Mouse (Mus musculus): Measurements from ENCODE around the gene Msantd2. TPM values are rescaled to one million over a fixed set of nuclear protein-coding genes. Genes with fewer than 3 reads are reported as not detected.

Gene Msantd2
- polyA plus RNA-seq, 1 experiment from 2014 or later, result 20.0 TPM

GRCm38 (mm10) chr9:37495761-37496160, 6.6 kb downstream of the Msantd2 start:
- no peaks in the 10 kb centered on the region for H3K27me3 ChIP-seq (ENCODE audit: insufficient read depth, low read length)
- H3K4me1 ChIP-seq (ENCODE audit: insufficient read depth, low read length), result peaks cover 4% of the 10 kb centered on the region
- no peak overlapping the region for H3K4me2 ChIP-seq (replicated peaks; ENCODE audit: low read depth, low read length)
- H3K9ac ChIP-seq (replicated peaks; ENCODE audit: low read length), result no peak overlapping the region
- peaks cover 5% of the 10 kb centered on the region; the same call in 1 of the 2 replicates for H3K36me3 ChIP-seq (ENCODE audit: insufficient read depth, low read length)
- H3K9me3 ChIP-seq (ENCODE audit: low read length), result no peaks in the 10 kb centered on the region
- H3K27ac ChIP-seq (ENCODE audit: low read length), result no peak overlapping the region
- no peak for ATAC-seq (ENCODE audit: low FRiP score, low TSS enrichment)
- 35% methylated on average over 3 of the region's 3 CpGs for WGBS
- H3K4me3 ChIP-seq (ENCODE audit: low read length), result no peak overlapping the region

- no peaks in the 10 kb centered on the region for H3K4me1 ChIP-seq (ENCODE audit: insufficient read depth, low read length)
- H3K9ac ChIP-seq (replicated peaks; ENCODE audit: low read length), result no peak overlapping the region
- no peaks in the 10 kb centered on the region for H3K9me3 ChIP-seq (ENCODE audit: low read length)
- H3K4me2 ChIP-seq (replicated peaks; ENCODE audit: low read depth, low read length), result no peak overlapping the region
- no peak for ATAC-seq (ENCODE audit: low FRiP score, low TSS enrichment)
- no peaks in the 10 kb centered on the region for H3K27me3 ChIP-seq (ENCODE audit: insufficient read depth, low read length)
- no peak overlapping the region for H3K4me3 ChIP-seq (ENCODE audit: low read length)
- no peak overlapping the region for H3K27ac ChIP-seq (ENCODE audit: low read length)
- peaks cover 5% of the 10 kb centered on the region; the same call in 1 of the 2 replicates for H3K36me3 ChIP-seq (ENCODE audit: insufficient read depth, low read length)
Measured at GRCm38 (mm10) chr9:37496325-37496724, 7.2 kb downstream of the Msantd2 start.

GRCm38 (mm10) chr9:37500201-37500600, 11.1 kb downstream of the Msantd2 start:
- no peak overlapping the region for H3K4me2 ChIP-seq (replicated peaks; ENCODE audit: low read depth, low read length)

GRCm38 (mm10) chr9:37501170-37501569, 12.1 kb downstream of the Msantd2 start:
- Histone ChIP-seq H3K27me3 (ENCODE audit: insufficient read depth, low read length) (no peaks in the 10 kb centered on the region), H3K4me2 (replicated peaks; ENCODE audit: low read depth, low read length) (no peak overlapping the region), H3K4me1 (ENCODE audit: insufficient read depth, low read length) (no peaks in the 10 kb centered on the region), H3K9me3 (ENCODE audit: low read length) (no peaks in the 10 kb centered on the region), H3K36me3 (ENCODE audit: insufficient read depth, low read length) (no peaks in the 10 kb centered on the region), H3K4me3 (ENCODE audit: low read length) (no peak overlapping the region), H3K9ac (replicated peaks; ENCODE audit: low read length) (no peak overlapping the region), H3K27ac (ENCODE audit: low read length) (no peak overlapping the region)
- WGBS, result 100% methylated on average over 1 of the region's 1 CpGs
- no peak for ATAC-seq (ENCODE audit: low FRiP score, low TSS enrichment)

More at GRCm38 (mm10) chr9:37500201-37500600, 11.1 kb downstream of the Msantd2 start:
- Histone ChIP-seq H3K36me3 (ENCODE audit: insufficient read depth, low read length) (no peaks in the 10 kb centered on the region), H3K4me3 (ENCODE audit: low read length) (no peak overlapping the region), H3K27ac (ENCODE audit: low read length) (no peak overlapping the region), H3K9ac (replicated peaks; ENCODE audit: low read length) (no peak overlapping the region), H3K4me1 (ENCODE audit: insufficient read depth, low read length) (no peaks in the 10 kb centered on the region), H3K27me3 (ENCODE audit: insufficient read depth, low read length) (no peaks in the 10 kb centered on the region), H3K9me3 (ENCODE audit: low read length) (no peaks in the 10 kb centered on the region)
- no peak for ATAC-seq (ENCODE audit: low FRiP score, low TSS enrichment)
- WGBS, result 79% methylated on average over 3 of the region's 3 CpGs

- Histone ChIP-seq H3K4me3 (ENCODE audit: low read length) (no peak overlapping the region), H3K27ac (ENCODE audit: low read length) (no peak overlapping the region), H3K9me3 (ENCODE audit: low read length) (no peaks in the 10 kb centered on the region), H3K36me3 (ENCODE audit: insufficient read depth, low read length) (no peaks in the 10 kb centered on the region), H3K4me2 (replicated peaks; ENCODE audit: low read depth, low read length) (no peak overlapping the region), H3K4me1 (ENCODE audit: insufficient read depth, low read length) (peaks cover 9% of the 10 kb centered on the region; the same call in 1 of the 2 replicates), H3K27me3 (ENCODE audit: insufficient read depth, low read length) (no peaks in the 10 kb centered on the region), H3K9ac (replicated peaks; ENCODE audit: low read length) (no peak overlapping the region)
- no peak for ATAC-seq (ENCODE audit: low FRiP score, low TSS enrichment)
Measured at GRCm38 (mm10) chr9:37504348-37504747, 15.2 kb downstream of the Msantd2 start.

- 87% methylated on average over 1 of the region's 1 CpGs for WGBS
- Histone ChIP-seq H3K4me2 (replicated peaks; ENCODE audit: low read depth, low read length) (no peak overlapping the region), H3K36me3 (ENCODE audit: insufficient read depth, low read length) (no peaks in the 10 kb centered on the region), H3K4me1 (ENCODE audit: insufficient read depth, low read length) (peaks cover 9% of the 10 kb centered on the region; the same call in 1 of the 2 replicates), H3K4me3 (ENCODE audit: low read length) (no peak overlapping the region), H3K9ac (replicated peaks; ENCODE audit: low read length) (no peak overlapping the region), H3K27me3 (ENCODE audit: insufficient read depth, low read length) (no peaks in the 10 kb centered on the region), H3K27ac (ENCODE audit: low read length) (no peak overlapping the region), H3K9me3 (ENCODE audit: low read length) (no peaks in the 10 kb centered on the region)
- ATAC-seq (ENCODE audit: low FRiP score, low TSS enrichment), result no peak
Measured at GRCm38 (mm10) chr9:37506023-37506422, 16.9 kb downstream of the Msantd2 start.

- no peak for ATAC-seq (ENCODE audit: low FRiP score, low TSS enrichment)
- Histone ChIP-seq H3K4me1 (ENCODE audit: insufficient read depth, low read length) (peaks cover 25% of the 10 kb centered on the region), H3K4me2 (replicated peaks; ENCODE audit: low read depth, low read length) (no peak overlapping the region), H3K27me3 (ENCODE audit: insufficient read depth, low read length) (no peaks in the 10 kb centered on the region), H3K4me3 (ENCODE audit: low read length) (no peak overlapping the region), H3K9ac (replicated peaks; ENCODE audit: low read length) (no peak overlapping the region), H3K27ac (ENCODE audit: low read length) (no peak overlapping the region), H3K9me3 (ENCODE audit: low read length) (no peaks in the 10 kb centered on the region), H3K36me3 (ENCODE audit: insufficient read depth, low read length) (no peaks in the 10 kb centered on the region)
- 97% methylated on average over 2 of the region's 2 CpGs for WGBS
Measured at GRCm38 (mm10) chr9:37512097-37512496, 23.0 kb downstream of the Msantd2 start.

GRCm38 (mm10) chr9:37514456-37514855, 25.3 kb downstream of the Msantd2 start:
- H3K4me2 ChIP-seq (replicated peaks; ENCODE audit: low read depth, low read length), result no peak overlapping the region
- no peaks in the 10 kb centered on the region for H3K27me3 ChIP-seq (ENCODE audit: insufficient read depth, low read length)
- no peak overlapping the region for H3K4me3 ChIP-seq (ENCODE audit: low read length)
- H3K4me1 ChIP-seq (ENCODE audit: insufficient read depth, low read length), result peaks cover 15% of the 10 kb centered on the region
- H3K9me3 ChIP-seq (ENCODE audit: low read length), result no peaks in the 10 kb centered on the region
- no peak overlapping the region for H3K27ac ChIP-seq (ENCODE audit: low read length)
- ATAC-seq (ENCODE audit: low FRiP score, low TSS enrichment), result no peak
- WGBS, result 52% methylated on average over 3 of the region's 3 CpGs
- no peak overlapping the region for H3K9ac ChIP-seq (replicated peaks; ENCODE audit: low read length)
- 0 out of 2 replicates have a peak, but pooled peaks cover 2% of the 10 kb centered on the region for H3K36me3 ChIP-seq (ENCODE audit: insufficient read depth, low read length)

GRCm38 (mm10) chr9:37517467-37517866, 28.3 kb downstream of the Msantd2 start:
- Histone ChIP-seq H3K36me3 (ENCODE audit: insufficient read depth, low read length) (peaks cover 5% of the 10 kb centered on the region; the same call in 1 of the 2 replicates), H3K27ac (ENCODE audit: low read length) (no peak overlapping the region), H3K9me3 (ENCODE audit: low read length) (no peaks in the 10 kb centered on the region), H3K4me2 (replicated peaks; ENCODE audit: low read depth, low read length) (no peak overlapping the region), H3K4me1 (ENCODE audit: insufficient read depth, low read length) (peaks cover 15% of the 10 kb centered on the region), H3K9ac (replicated peaks; ENCODE audit: low read length) (no peak overlapping the region), H3K4me3 (ENCODE audit: low read length) (no peak overlapping the region), H3K27me3 (ENCODE audit: insufficient read depth, low read length) (no peaks in the 10 kb centered on the region)
- 76% methylated on average over 1 of the region's 1 CpGs for WGBS
- ATAC-seq (ENCODE audit: low FRiP score, low TSS enrichment), result no peak

GRCm38 (mm10) chr9:37518991-37519390, 29.9 kb downstream of the Msantd2 start:
- Histone ChIP-seq H3K27ac (ENCODE audit: low read length) (no peak overlapping the region), H3K4me3 (ENCODE audit: low read length) (no peak overlapping the region), H3K4me2 (replicated peaks; ENCODE audit: low read depth, low read length) (no peak overlapping the region), H3K9ac (replicated peaks; ENCODE audit: low read length) (no peak overlapping the region), H3K9me3 (ENCODE audit: low read length) (no peaks in the 10 kb centered on the region), H3K4me1 (ENCODE audit: insufficient read depth, low read length) (peaks cover 7% of the 10 kb centered on the region; the same call in 1 of the 2 replicates), H3K36me3 (ENCODE audit: insufficient read depth, low read length) (peaks cover 10% of the 10 kb centered on the region; the same call in 1 of the 2 replicates), H3K27me3 (ENCODE audit: insufficient read depth, low read length) (no peaks in the 10 kb centered on the region)
- 92% methylated on average over 8 of the region's 8 CpGs for WGBS
- no peak for ATAC-seq (ENCODE audit: low FRiP score, low TSS enrichment)

Data from kidney, embryonic 16.5 days (tissue).